Mouse (Mus musculus) liver, embryonic 14.5 days (tissue): Measurements from ENCODE around the gene Amigo2.

ENCODE experiments used
- CTCF ChIP-seq: IDR thresholded peaks from 2 replicates; pipeline ENCODE4 v1.5.1; 2016; ENCODE audit warnings: antibody characterized with exemption, low read depth, control low read depth
- EP300 ChIP-seq: IDR thresholded peaks from 2 replicates; pipeline ENCODE4 v1.6.1; 2016; ENCODE audit warnings: antibody characterized with exemption, low read depth

DNA sequence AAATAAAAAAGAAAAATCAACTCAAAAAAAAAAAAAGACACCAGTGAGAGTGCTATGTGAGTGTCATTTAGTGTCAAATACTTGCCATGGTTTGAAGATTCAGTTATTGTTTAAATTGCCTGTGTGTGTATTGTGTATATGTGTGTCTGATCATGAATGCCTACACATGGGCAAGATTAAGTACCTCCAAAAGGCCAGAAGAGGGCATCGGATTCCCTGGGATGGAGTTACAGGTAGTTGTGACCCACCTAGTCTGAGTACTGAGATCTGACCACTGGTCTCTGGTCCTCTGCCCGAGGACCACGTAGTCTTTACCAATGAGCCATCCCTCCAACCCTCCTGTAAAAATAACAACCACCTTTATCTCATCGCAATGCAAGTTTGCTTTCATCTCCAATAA, 7.3 kb upstream of the Amigo2 start:
- TF ChIP-seq CTCF (peak; percentile 13; the same call in 1 of the 2 replicates), EP300 (no peak)
